Mouse (Mus musculus) stomach, embryonic 14.5 days (tissue): ENCODE measurements around the gene Hvcn1. TPM values are rescaled to one million over a fixed set of nuclear protein-coding genes. Genes with fewer than 3 reads are reported as not detected.
A peak's percentile ranks its signal among the peaks of the same experiment; 100 is the strongest.

Source experiments
- ATAC-seq: fragments of 200-750 bp; cut with Nextera tagmentation; 2 replicates; pipeline ENCODE4 v1.8.0; 2017; ENCODE audit warnings: low read depth, moderate TSS enrichment; ENCODE audit not compliant: insufficient number of reproducible peaks, insufficient read depth, low FRiP score
- H3K27ac ChIP-seq: fragments of 300-500 bp; sonication (generic); 2 replicates; pipeline ENCODE4 v1.5.1; 2014; ENCODE audit warnings: mild to moderate bottlenecking, low read length, moderate library complexity, mixed read lengths
- H3K27me3 ChIP-seq: fragments of 300-500 bp; sonication (generic); 2 replicates; pipeline ENCODE4 v1.6.1; 2014; ENCODE audit warnings: low read length, control low read depth, mixed read lengths; ENCODE audit not compliant: control insufficient read depth, insufficient read depth
- H3K36me3 ChIP-seq: fragments of 300-500 bp; sonication (generic); 2 replicates; pipeline ENCODE4 v1.6.1; 2014; ENCODE audit warnings: mild to moderate bottlenecking, control low read depth, low read length, moderate library complexity, mixed read lengths; ENCODE audit not compliant: control insufficient read depth, insufficient read depth
- H3K4me1 ChIP-seq: fragments of 300-500 bp; sonication (generic); 2 replicates; pipeline ENCODE4 v1.6.1; 2014; ENCODE audit warnings: low read length, control low read depth, mixed read lengths; ENCODE audit not compliant: control insufficient read depth, insufficient read depth
- H3K4me2 ChIP-seq: fragments of 300-500 bp; sonication (generic); replicated peaks from 2 replicates; pipeline ENCODE4 v1.6.1; 2014; ENCODE audit warnings: low read depth, low read length, control low read depth
- H3K4me3 ChIP-seq: fragments of 300-500 bp; sonication (generic); 2 replicates; pipeline ENCODE4 v1.5.1; 2014; ENCODE audit warnings: low read depth, low read length, control low read depth
- H3K9ac ChIP-seq: fragments of 300-500 bp; sonication (generic); replicated peaks from 2 replicates; pipeline ENCODE4 v1.6.1; 2014; ENCODE audit warnings: low read depth, mild to moderate bottlenecking, control low read depth, low read length, moderate library complexity, mixed read lengths
- H3K9me3 ChIP-seq: fragments of 300-500 bp; sonication (generic); 2 replicates; pipeline ENCODE4 v1.6.1; 2016; ENCODE audit warnings: low read depth, low read length, control low read depth; ENCODE audit not compliant: control insufficient read depth
- WGBS: fragments of 180-500 bp; shearing (Covaris S2); extraction: QIAGEN DNeasy Blood & Tissue Kit; methylation state at CpG from one replicate; pipeline ENCODE4 v1.1.7; 2014; 5-methylcytosine and 5-hydroxymethylcytosine counted together
- polyA plus RNA-seq: library from polyadenylated mRNA; unstranded; fragments of >200 nt; fragmentation: Nextera tagmentation; extraction: Ambion mirVana; gene quantifications from 2 replicates; pipeline ENCODE4 v1.2.1, GENCODE M21; 2014

The Hvcn1 gene
- polyA plus RNA-seq, 1 experiment from 2014 or later: 6.2 TPM

DNA sequence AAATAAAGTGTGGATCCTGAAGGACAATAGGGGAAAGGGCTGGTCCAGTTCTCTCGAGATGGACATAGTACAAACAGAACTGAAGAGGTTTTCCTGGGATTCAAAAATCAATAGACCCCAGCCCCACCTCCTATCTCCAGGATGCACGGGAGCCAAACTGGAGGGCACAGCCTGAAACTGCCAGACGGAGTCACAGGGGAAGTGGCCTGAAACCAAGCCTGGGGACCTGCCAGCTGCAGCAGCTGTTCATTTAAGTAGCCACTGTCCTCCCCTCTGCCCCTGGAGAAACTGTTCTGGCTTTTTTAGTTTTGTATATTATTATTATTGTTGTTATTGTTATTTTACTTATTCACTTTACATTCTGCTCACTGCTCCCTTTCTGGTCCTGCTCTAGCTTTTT lies 17.5 kb upstream of the Hvcn1 start:
- no peak overlapping the region for H3K27ac ChIP-seq
- no peak overlapping the region for H3K4me3 ChIP-seq
- no peaks in the 10 kb centered on the region for H3K4me1 ChIP-seq
- no peak overlapping the region for H3K4me2 ChIP-seq
- no peak overlapping the region for H3K9ac ChIP-seq
- no peaks in the 10 kb centered on the region for H3K36me3 ChIP-seq
- WGBS: 43% methylated on average over 3 of the region's 3 CpGs
- no peak for ATAC-seq
- H3K9me3 ChIP-seq: no peaks in the 10 kb centered on the region
- H3K27me3 ChIP-seq: no peaks in the 10 kb centered on the region

DNA sequence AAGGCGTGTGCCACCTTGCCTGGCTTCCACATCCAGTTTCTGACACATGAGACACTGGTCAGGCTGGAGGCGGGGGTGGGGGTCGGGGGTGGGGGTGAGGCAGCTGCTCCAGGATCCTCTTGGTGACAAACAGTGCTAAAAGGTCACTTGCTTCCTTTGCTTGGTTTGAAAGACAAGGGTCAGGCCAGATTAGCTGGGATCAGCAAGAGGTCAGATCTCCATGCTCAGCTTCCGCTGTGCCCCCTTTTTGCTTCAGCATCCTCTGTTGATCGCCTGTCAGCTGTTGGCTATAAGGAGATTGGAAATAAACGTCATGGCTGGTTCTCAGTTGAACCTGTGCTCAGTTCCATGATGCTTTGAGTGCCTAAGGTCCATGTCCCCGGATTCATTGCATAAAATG lies 16.1 kb upstream of the Hvcn1 start:
- Histone ChIP-seq H3K27ac (no peak overlapping the region), H3K9ac (no peak overlapping the region), H3K4me1 (no peaks in the 10 kb centered on the region), H3K27me3 (no peaks in the 10 kb centered on the region), H3K36me3 (no peaks in the 10 kb centered on the region), H3K4me2 (no peak overlapping the region), H3K9me3 (no peaks in the 10 kb centered on the region), H3K4me3 (no peak overlapping the region)
- ATAC-seq: no peak
- WGBS: 62% methylated on average over 7 of the region's 7 CpGs

DNA sequence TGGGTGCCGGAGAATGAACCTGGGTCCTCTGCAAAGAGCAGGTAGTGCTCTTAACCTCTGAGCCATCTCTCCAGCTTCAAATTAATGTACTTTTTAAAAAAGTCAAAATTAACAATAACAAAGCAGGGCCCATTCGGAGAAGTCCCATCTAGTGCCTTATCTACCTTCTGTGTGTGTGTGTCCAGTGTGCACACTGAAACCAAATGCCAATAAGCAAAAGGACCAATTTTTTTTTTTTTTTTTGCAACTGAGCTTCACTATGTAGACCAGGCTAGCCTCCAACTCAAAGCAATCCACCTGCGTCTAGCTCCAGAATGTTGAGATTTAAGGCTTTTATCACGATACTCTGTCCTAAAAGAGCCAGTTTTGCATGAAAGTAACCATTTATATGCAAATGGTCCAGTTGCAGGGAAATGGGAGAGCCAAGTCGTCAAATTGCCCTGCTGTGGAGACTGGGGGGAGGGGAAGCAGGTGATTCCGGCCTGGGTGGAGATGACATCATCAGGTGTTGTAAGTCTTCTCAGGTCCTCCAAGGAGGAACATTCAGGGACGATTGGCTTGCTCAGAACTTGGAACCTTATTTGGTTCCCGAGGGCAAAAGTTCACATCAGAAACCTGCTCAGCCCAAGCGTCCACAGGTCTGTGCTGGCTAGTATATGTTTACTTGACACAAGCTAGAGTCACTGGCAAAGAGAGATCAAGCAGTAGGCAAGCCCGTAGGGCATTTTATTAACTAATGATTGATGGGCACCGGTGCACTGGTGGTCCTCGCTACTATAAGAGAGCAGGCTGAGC lies 15.1 kb upstream of the Hvcn1 start:
- Histone ChIP-seq H3K36me3 (no peaks in the 10 kb centered on the region), H3K27me3 (no peaks in the 10 kb centered on the region), H3K4me2 (no peak overlapping the region), H3K9ac (no peak overlapping the region), H3K9me3 (no peaks in the 10 kb centered on the region), H3K4me1 (no peaks in the 10 kb centered on the region), H3K4me3 (no peak overlapping the region), H3K27ac (no peak overlapping the region)
- no peak for ATAC-seq
- WGBS: 59% methylated on average over 12 of the region's 12 CpGs

DNA sequence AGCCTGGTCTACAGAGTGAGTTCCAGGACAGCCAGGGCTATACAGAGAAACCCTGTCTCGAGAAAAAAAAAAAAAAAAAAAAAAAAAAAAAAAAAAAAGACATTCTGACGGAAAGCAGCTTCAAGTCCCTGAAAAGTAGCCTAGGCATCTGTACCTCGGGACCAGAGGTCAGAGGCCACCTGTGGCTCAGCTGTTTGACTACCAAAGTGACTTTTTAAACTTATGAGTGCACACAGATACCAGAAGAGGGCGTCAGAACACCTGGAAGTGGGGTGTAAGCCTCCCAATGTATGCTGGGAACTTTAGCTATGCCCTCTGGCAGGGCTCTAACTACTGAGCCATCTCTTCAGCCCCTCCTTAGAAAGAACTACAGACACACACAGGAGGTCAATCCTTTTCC lies 14.3 kb upstream of the Hvcn1 start:
- Histone ChIP-seq H3K4me3 (no peak overlapping the region), H3K27ac (no peak overlapping the region), H3K9me3 (no peaks in the 10 kb centered on the region), H3K9ac (no peak overlapping the region), H3K27me3 (no peaks in the 10 kb centered on the region), H3K36me3 (no peaks in the 10 kb centered on the region), H3K4me1 (no peaks in the 10 kb centered on the region), H3K4me2 (no peak overlapping the region)
- no peak for ATAC-seq
- 36% methylated on average over 3 of the region's 4 CpGs for WGBS

DNA sequence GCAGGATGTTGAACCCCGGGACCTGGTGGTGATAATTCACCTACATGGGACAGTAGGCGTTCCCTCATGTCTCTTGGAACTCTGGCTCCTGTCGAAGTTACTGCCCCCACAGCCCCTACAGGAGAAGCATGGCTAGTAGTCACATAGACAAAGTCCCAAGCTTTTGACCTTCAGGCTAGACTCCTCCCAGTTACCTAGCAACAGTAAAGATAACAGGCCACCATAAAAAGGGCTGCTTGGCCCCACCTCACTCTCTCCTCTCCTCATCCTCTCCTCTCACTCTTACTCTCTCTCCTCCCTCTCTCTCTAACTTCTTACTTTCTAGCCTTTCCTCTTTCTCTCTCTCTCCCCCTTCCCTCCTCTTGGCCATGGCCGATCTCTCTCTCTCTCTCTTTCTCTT lies 5.7 kb upstream of the Hvcn1 start:
- H3K4me3 ChIP-seq: no peak overlapping the region
- WGBS: 84% methylated on average over 4 of the region's 4 CpGs

DNA sequence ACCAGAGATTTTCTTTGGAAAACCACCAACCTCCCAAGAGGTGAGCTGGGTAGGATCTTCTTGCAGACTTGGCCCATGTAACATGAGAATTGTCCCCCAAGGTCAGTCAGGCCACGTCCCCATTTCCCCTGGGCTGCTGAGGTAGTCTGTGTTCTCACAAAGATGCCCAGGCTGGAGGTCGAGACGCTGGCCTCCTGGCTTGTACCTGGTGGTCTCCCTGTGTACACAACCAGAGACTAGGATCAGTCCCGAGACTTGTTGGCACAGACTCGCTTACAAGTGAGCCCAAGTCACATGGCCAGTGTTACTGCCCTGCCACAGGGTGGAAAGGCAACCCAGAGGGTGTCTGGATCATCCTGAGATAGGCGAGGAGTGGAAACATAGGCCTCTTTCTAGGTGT lies 4.7 kb upstream of the Hvcn1 start:
- Histone ChIP-seq H3K27me3 (no peaks in the 10 kb centered on the region), H3K36me3 (no peaks in the 10 kb centered on the region), H3K9ac (no peak overlapping the region), H3K4me3 (no peak overlapping the region), H3K9me3 (no peaks in the 10 kb centered on the region), H3K4me2 (no peak overlapping the region), H3K4me1 (no peaks in the 10 kb centered on the region), H3K27ac (no peak overlapping the region)
- WGBS: 91% methylated on average over 6 of the region's 6 CpGs
- ATAC-seq: no peak

More for the DNA sequence above, 5.7 kb upstream of the Hvcn1 start:
- ATAC-seq: no peak
- Histone ChIP-seq H3K27ac (no peak overlapping the region), H3K27me3 (no peaks in the 10 kb centered on the region), H3K4me2 (no peak overlapping the region), H3K9ac (no peak overlapping the region), H3K36me3 (no peaks in the 10 kb centered on the region), H3K9me3 (no peaks in the 10 kb centered on the region), H3K4me1 (no peaks in the 10 kb centered on the region)

DNA sequence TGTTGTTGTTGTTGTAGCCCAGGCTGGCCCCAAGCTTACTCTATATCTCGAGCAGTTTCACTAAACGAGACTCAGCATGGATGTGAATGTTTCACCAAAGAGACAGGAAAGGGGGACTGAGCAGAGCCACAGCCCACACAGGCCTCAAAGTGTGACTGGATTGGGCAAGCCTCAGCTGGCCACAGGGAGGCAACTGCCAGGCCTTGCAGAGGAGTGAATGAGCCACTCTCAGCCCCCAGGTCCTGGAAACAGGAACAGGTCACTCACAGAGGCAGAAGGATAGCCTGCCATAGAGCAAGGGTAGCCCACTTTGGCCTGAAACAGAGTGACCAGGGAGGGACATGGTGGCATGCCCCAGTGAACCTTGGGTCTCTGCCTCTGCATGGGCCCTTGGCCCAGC lies 2.4 kb upstream of the Hvcn1 start:
- H3K9ac ChIP-seq: no peak overlapping the region
- no peak overlapping the region for H3K4me2 ChIP-seq
- H3K4me3 ChIP-seq: no peak overlapping the region
- WGBS: 80% methylated on average over 2 of the region's 2 CpGs
- no peaks in the 10 kb centered on the region for H3K36me3 ChIP-seq
- H3K27me3 ChIP-seq: no peaks in the 10 kb centered on the region
- H3K9me3 ChIP-seq: no peaks in the 10 kb centered on the region
- H3K27ac ChIP-seq: no peak overlapping the region
- no peak for ATAC-seq
- peaks cover 5% of the 10 kb centered on the region; the same call in 1 of the 2 replicates for H3K4me1 ChIP-seq

DNA sequence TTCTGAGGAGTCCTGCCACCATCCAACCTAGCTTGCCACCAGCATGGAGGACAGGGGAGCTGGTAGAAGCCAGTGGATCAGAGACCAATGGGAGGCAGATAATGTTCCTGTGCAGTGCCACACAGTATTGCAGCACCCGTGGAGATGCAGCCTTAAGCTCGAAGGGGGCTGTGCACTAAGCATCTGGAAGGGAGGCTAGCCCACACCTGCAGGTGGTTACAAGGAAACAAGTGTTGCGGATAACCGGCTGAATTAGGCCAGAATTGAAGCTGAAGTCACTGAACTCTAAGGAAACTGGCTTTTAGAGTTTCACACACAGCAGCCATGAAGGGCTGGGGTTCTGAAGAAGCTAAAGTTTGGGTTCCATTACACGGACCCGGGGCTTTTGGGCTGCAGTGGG lies 2.3 kb downstream of the Hvcn1 start:
- peak overlapping the region; percentile 64 for H3K4me2 ChIP-seq
- no peaks in the 10 kb centered on the region for H3K27me3 ChIP-seq
- peak overlapping the region; percentile 44; the same call in 1 of the 2 replicates for H3K27ac ChIP-seq
- no peak overlapping the region for H3K4me3 ChIP-seq
- no peak for ATAC-seq
- H3K4me1 ChIP-seq: peaks cover 13% of the 10 kb centered on the region; the same call in 1 of the 2 replicates
- no peak overlapping the region for H3K9ac ChIP-seq
- H3K36me3 ChIP-seq: no peaks in the 10 kb centered on the region
- no peaks in the 10 kb centered on the region for H3K9me3 ChIP-seq
- 53% methylated on average over 6 of the region's 6 CpGs for WGBS
